Mouse (Mus musculus) MEL (cell line): Measurements from ENCODE around the gene Ccdc185. TPM values are rescaled to one million over a fixed set of nuclear protein-coding genes. Genes with fewer than 3 reads are reported as not detected.

ENCODE experiments used
- DNase-seq: peaks from one replicate; pipeline ENCODE4 v3.0.0; 2011; ENCODE audit warnings: low read depth, low spot score
- H3K27ac ChIP-seq: 2 replicates; pipeline ENCODE4 v1.5.1; 2012; ENCODE audit warnings: low read depth, mild to moderate bottlenecking, control low read depth, low read length, moderate library complexity; ENCODE audit not compliant: control insufficient read depth
- H3K27me3 ChIP-seq, 2 experiments: fragments of 150-350 bp in 1 of 2; sonication (generic) in 1 of 2; 2 replicates each; pipeline ENCODE4 v1.6.1; 2012; ENCODE audit warnings: low read length in 2 of 2, mild to moderate bottlenecking in 2 of 2, improper control_type of control experiment in 1 of 2, moderate library complexity in 1 of 2; ENCODE audit not compliant: insufficient read depth in 2 of 2, control insufficient read depth in 1 of 2
- H3K36me3 ChIP-seq, 2 experiments: 2 replicates each; pipeline ENCODE4 v1.6.1; 2012 to 2014; ENCODE audit warnings: low read length in 2 of 2, improper control_type of control experiment in 1 of 2, inconsistent platforms in 1 of 2, mild to moderate bottlenecking in 1 of 2; ENCODE audit not compliant: insufficient read depth in 2 of 2, control insufficient read depth in 1 of 2
- H3K4me1 ChIP-seq, 2 experiments: fragments of 150-350 bp in 1 of 2; sonication (generic) in 1 of 2; 2 replicates each; pipeline ENCODE4 v1.6.1; 2012; ENCODE audit warnings: low read length in 2 of 2, improper control_type of control experiment in 1 of 2, mild to moderate bottlenecking in 1 of 2; ENCODE audit not compliant: insufficient read depth in 2 of 2, control insufficient read depth in 1 of 2
- H3K4me3 ChIP-seq, 2 experiments: fragments of 150-350 bp in 1 of 2; sonication (generic) in 1 of 2; 2 replicates each; pipeline ENCODE4 v1.5.1; 2012; ENCODE audit warnings: low read depth in 2 of 2, low read length in 2 of 2, mild to moderate bottlenecking in 2 of 2, moderate library complexity in 2 of 2, control low read depth in 1 of 2, improper control_type of control experiment in 1 of 2; ENCODE audit not compliant: control insufficient read depth in 1 of 2, insufficient read depth in 1 of 2
- H3K79me2 ChIP-seq: 2 replicates; pipeline ENCODE4 v1.6.1; 2012; ENCODE audit warnings: mild to moderate bottlenecking, low read length, moderate library complexity; ENCODE audit not compliant: control insufficient read depth, poor library complexity, insufficient read depth
- H3K9ac ChIP-seq: 2 replicates; pipeline ENCODE4 v1.6.1; 2012; ENCODE audit warnings: low read depth, mild to moderate bottlenecking, control low read depth, low read length, moderate library complexity; ENCODE audit not compliant: control insufficient read depth, poor library complexity, severe bottlenecking
- H3K9me3 ChIP-seq: fragments of 150-350 bp; sonication (generic); replicated peaks from 2 replicates; pipeline ENCODE4 v1.6.1; 2012; ENCODE audit warnings: mild to moderate bottlenecking, low read length, improper control_type of control experiment, moderate library complexity; ENCODE audit not compliant: insufficient read depth
- BHLHE40 ChIP-seq: IDR thresholded peaks from 2 replicates; pipeline ENCODE4 v1.6.1; 2012; ENCODE audit warnings: low read depth, mild to moderate bottlenecking, inconsistent platforms, low read length, improper control_type of control experiment, borderline replicate concordance
- CHD1 ChIP-seq: IDR thresholded peaks from 2 replicates; pipeline ENCODE4 v1.6.1; 2012; ENCODE audit warnings: low read depth, mild to moderate bottlenecking, inconsistent platforms, low read length, improper control_type of control experiment
- CHD2 ChIP-seq: IDR thresholded peaks from 2 replicates; pipeline ENCODE4 v1.6.1; 2011; ENCODE audit warnings: low read length, improper control_type of control experiment
- GABPA ChIP-seq: IDR thresholded peaks from 2 replicates; pipeline ENCODE4 v1.6.1; 2012; ENCODE audit warnings: low read depth, mild to moderate bottlenecking, inconsistent platforms, low read length, improper control_type of control experiment, moderate library complexity
- HCFC1 ChIP-seq: IDR thresholded peaks from 2 replicates; pipeline ENCODE4 v1.6.1; 2012; ENCODE audit warnings: low read depth, mild to moderate bottlenecking, inconsistent platforms, low read length, improper control_type of control experiment, moderate library complexity
- MAZ ChIP-seq: IDR thresholded peaks from 2 replicates; pipeline ENCODE4 v1.6.1; 2012; ENCODE audit warnings: low read depth, mild to moderate bottlenecking, inconsistent platforms, low read length, improper control_type of control experiment
- MEF2A ChIP-seq: IDR thresholded peaks from 2 replicates; pipeline ENCODE4 v1.6.1; 2014; ENCODE audit warnings: low read depth, mild to moderate bottlenecking, inconsistent platforms, low read length, improper control_type of control experiment; ENCODE audit not compliant: poor library complexity, insufficient replicate concordance, severe bottlenecking; ENCODE audit errors: extremely low read depth
- MXI1 ChIP-seq: IDR thresholded peaks from 2 replicates; pipeline ENCODE4 v1.6.1; 2011; ENCODE audit warnings: mild to moderate bottlenecking, low read depth, low read length, improper control_type of control experiment
- MYC ChIP-seq: IDR thresholded peaks from 2 replicates; pipeline ENCODE4 v1.6.1; 2011; ENCODE audit warnings: low read depth, mild to moderate bottlenecking, low read length, improper control_type of control experiment, moderate library complexity
- NRF1 ChIP-seq: IDR thresholded peaks from 2 replicates; pipeline ENCODE4 v1.6.1; 2014; ENCODE audit warnings: low read depth, mild to moderate bottlenecking, inconsistent platforms, low read length, improper control_type of control experiment, moderate library complexity; ENCODE audit not compliant: poor library complexity, insufficient read depth, severe bottlenecking
- POLR2AphosphoS2 ChIP-seq: IDR thresholded peaks from 2 replicates; pipeline ENCODE4 v1.6.1; 2011; ENCODE audit warnings: low read length, improper control_type of control experiment
- RAD21 ChIP-seq: IDR thresholded peaks from 2 replicates; pipeline ENCODE4 v1.6.1; 2011; ENCODE audit warnings: mild to moderate bottlenecking, low read depth, low read length, improper control_type of control experiment
- SIN3A ChIP-seq: IDR thresholded peaks from 2 replicates; pipeline ENCODE4 v1.6.1; 2012; ENCODE audit warnings: low read length, improper control_type of control experiment, inconsistent platforms
- SMC3 ChIP-seq: IDR thresholded peaks from 2 replicates; pipeline ENCODE4 v1.6.1; 2011; ENCODE audit warnings: low read depth, low read length, improper control_type of control experiment
- TAL1 ChIP-seq: IDR thresholded peaks from 2 replicates; pipeline ENCODE4 v1.6.1; 2012; ENCODE audit warnings: mild to moderate bottlenecking, inconsistent platforms, low read length, moderate library complexity, mixed read lengths
- TBP ChIP-seq: IDR thresholded peaks from 2 replicates; pipeline ENCODE4 v1.8.0; 2011; ENCODE audit warnings: low read depth, low read length, improper control_type of control experiment
- UBTF ChIP-seq: IDR thresholded peaks from 2 replicates; pipeline ENCODE4 v1.6.1; 2012; ENCODE audit warnings: low read depth, mild to moderate bottlenecking, inconsistent platforms, low read length, improper control_type of control experiment, moderate library complexity, borderline replicate concordance; ENCODE audit not compliant: insufficient read depth
- ZC3H11A ChIP-seq: IDR thresholded peaks from 2 replicates; pipeline ENCODE4 v1.6.1; 2012; ENCODE audit warnings: low read depth, mild to moderate bottlenecking, inconsistent platforms, low read length, improper control_type of control experiment
- ZKSCAN1 ChIP-seq: IDR thresholded peaks from 2 replicates; pipeline ENCODE4 v1.6.1; 2012; ENCODE audit warnings: low read depth, mild to moderate bottlenecking, inconsistent platforms, low read length, improper control_type of control experiment, moderate library complexity
- ZNF384 ChIP-seq: IDR thresholded peaks from 2 replicates; pipeline ENCODE4 v1.6.1; 2012; ENCODE audit warnings: low read depth, mild to moderate bottlenecking, inconsistent platforms, low read length, improper control_type of control experiment
- polyA plus RNA-seq, 2 experiments: library from polyadenylated mRNA; stranded (reverse) in 1 of 2; unstranded in 1 of 2; fragments of >175 nt in 1 of 2; fragments of >200 nt in 1 of 2; gene quantifications; 2 replicates each; pipeline versions ENCODE4 v1.2.1 to v1.2.4; 2012; ENCODE audit warnings: low replicate concordance in 2 of 2, low read depth in 1 of 2; ENCODE audit not compliant: insufficient read length in 2 of 2, insufficient read depth in 1 of 2, missing spikeins in 1 of 2
- total RNA-seq: library from RNA; depleted of rRNA; stranded (reverse); fragments of 300-350 nt; gene quantifications from 2 replicates; pipeline ENCODE4 v1.2.3, GENCODE M21; 2012

Gene Ccdc185
- total and polyA plus RNA-seq, 3 experiments: not detected

GRCm38 (mm10) chr1:182764541-182765281 is 15.7 kb upstream of the Ccdc185 start:
- Histone ChIP-seq H3K4me1 (no peaks in the 10 kb centered on the region), H3K9me3 (no peaks in the 10 kb centered on the region), H3K27ac (no peak overlapping the region), H3K27me3 (no peaks in the 10 kb centered on the region), H3K36me3 (no peaks in the 10 kb centered on the region), H3K79me2 (no peaks in the 10 kb centered on the region), H3K9ac (no peak overlapping the region), H3K4me3 (no peak overlapping the region)
- DNase-seq: no peak
- TF ChIP-seq MEF2A (no peak), MYC (no peak), CHD2 (no peak), UBTF (no peak), TAL1 (no peak), SIN3A (no peak), GABPA (no peak), POLR2AphosphoS2 (no peak), CHD1 (no peak), ZC3H11A (no peak), RAD21 (no peak), ZKSCAN1 (no peak), MXI1 (no peak), SMC3 (no peak), NRF1 (no peak), ZNF384 (no peak), MAZ (no peak), TBP (no peak), BHLHE40 (no peak), HCFC1 (no peak)
